Mouse (Mus musculus) bone marrow, adult 2 months (tissue): Measurements from ENCODE around the gene Cabp2.

ENCODE experiments used
- CTCF ChIP-seq: fragments of 200-500 bp; IDR thresholded peaks from 2 replicates; pipeline ENCODE4 v1.5.1; 2011; ENCODE audit warnings: low read length, control low read depth; ENCODE audit not compliant: control insufficient read depth, insufficient read depth
- POLR2A ChIP-seq: fragments of 200-500 bp; IDR thresholded peaks from 2 replicates; pipeline ENCODE4 v1.6.1; 2011; ENCODE audit warnings: low read depth, mild to moderate bottlenecking, control low read depth, low read length, borderline replicate concordance; ENCODE audit not compliant: control insufficient read depth

DNA sequence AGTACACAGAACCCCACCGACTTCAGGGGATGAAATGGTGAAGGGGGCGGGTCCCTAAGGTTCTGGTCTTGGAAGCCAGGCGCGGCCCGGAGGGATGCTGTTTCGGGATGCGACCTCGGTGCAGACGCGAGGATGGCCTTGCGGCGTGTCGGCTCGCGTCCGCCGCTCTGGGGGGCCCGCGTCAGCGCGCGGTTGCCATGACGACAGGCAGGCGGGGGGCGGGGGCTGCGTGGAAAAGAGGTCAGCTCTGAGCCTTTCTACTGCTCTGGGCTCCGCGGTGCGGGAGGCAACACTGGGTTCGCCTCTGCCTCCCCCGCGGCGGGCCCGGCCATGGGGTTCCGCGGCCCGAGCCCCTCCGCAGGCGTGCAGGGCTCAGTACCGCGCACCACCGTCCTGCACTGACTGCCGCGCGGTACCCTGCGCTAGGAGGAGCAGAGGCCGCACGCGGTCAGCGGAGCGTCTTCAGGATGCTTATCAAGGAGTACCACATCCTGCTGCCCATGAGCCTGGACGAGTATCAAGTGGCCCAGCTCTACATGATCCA is 19.4 kb downstream of the Cabp2 start:
- TF ChIP-seq CTCF (no peak), POLR2A (peak; percentile 25; the same call in 1 of the 2 replicates)
